Mouse (Mus musculus) G1E (cell line): ENCODE data around the gene Apbb2. TPM values are rescaled to one million over a fixed set of nuclear protein-coding genes. Genes with fewer than 3 reads are reported as not detected.

ENCODE experiments used
- ATAC-seq: 2 replicates; pipeline ENCODE4 v1.8.0; 2016; ENCODE audit warnings: mild to moderate bottlenecking; ENCODE audit not compliant: insufficient number of reproducible peaks, poor library complexity, low FRiP score, severe bottlenecking; ENCODE audit errors: extremely low read depth
- DNase-seq: peaks from one replicate; pipeline ENCODE4 v3.0.0; 2012; ENCODE audit warnings: low spot score
- H3K27me3 ChIP-seq: 2 replicates; pipeline ENCODE4 v1.6.1; 2012; ENCODE audit warnings: mild to moderate bottlenecking, low read length, inconsistent platforms; ENCODE audit not compliant: insufficient read depth
- H3K36me3 ChIP-seq: replicated peaks from 2 replicates; pipeline ENCODE3; 2012; ENCODE audit warnings: mild to moderate bottlenecking, inconsistent platforms
- H3K4me1 ChIP-seq: 2 replicates; pipeline ENCODE4 v1.6.1; 2012; ENCODE audit warnings: low read depth, low read length, inconsistent platforms, mixed read lengths; ENCODE audit not compliant: insufficient read depth
- H3K4me3 ChIP-seq: 2 replicates; pipeline ENCODE4 v1.5.1; 2012; ENCODE audit warnings: low read depth, mild to moderate bottlenecking, inconsistent platforms, low read length, moderate library complexity, mixed read lengths
- H3K9me3 ChIP-seq: replicated peaks from 2 replicates; pipeline ENCODE4 v1.6.1; 2012; ENCODE audit warnings: inconsistent platforms
- CTCF ChIP-seq: IDR thresholded peaks from 2 replicates; pipeline ENCODE4 v1.5.1; 2012; ENCODE audit warnings: low read depth, low read length, inconsistent platforms, mixed read lengths
- GATA1 ChIP-seq: IDR thresholded peaks from 2 replicates; pipeline ENCODE4 v1.6.1; 2012; ENCODE audit warnings: borderline replicate concordance, low read length, inconsistent platforms, mixed read lengths
- GATA2 ChIP-seq: IDR thresholded peaks from 2 replicates; pipeline ENCODE4 v1.6.1; 2012; ENCODE audit warnings: low read depth, low read length, inconsistent platforms, borderline replicate concordance
- POLR2AphosphoS5 ChIP-seq: IDR thresholded peaks from 2 replicates; pipeline ENCODE4 v1.6.1; 2012; ENCODE audit warnings: low read depth, low read length, inconsistent platforms; ENCODE audit not compliant: insufficient replicate concordance
- TAL1 ChIP-seq: conservative IDR thresholded peaks from 2 replicates; pipeline ENCODE4 v1.6.1; 2012; ENCODE audit warnings: low read depth, low read length, inconsistent platforms, mixed read lengths
- polyA plus RNA-seq: library from polyadenylated mRNA; stranded (reverse); fragments of >175 nt; gene quantifications from 2 replicates; pipeline ENCODE4 v1.2.3, GENCODE M21; 2012
- total RNA-seq, 2 experiments: library from RNA; stranded (forward) in 1 of 2; stranded (reverse) in 1 of 2; fragments of 200-1000 nt in 1 of 2; fragments of >200 nt in 1 of 2; fragmentation: Nextera tagmentation in 1 of 2; gene quantifications; 2 replicates each; pipeline ENCODE4 v1.2.3; 2014 to 2017

The Apbb2 gene
- total and polyA plus RNA-seq, 3 experiments, result 0.16 TPM; not detected in 2

DNA sequence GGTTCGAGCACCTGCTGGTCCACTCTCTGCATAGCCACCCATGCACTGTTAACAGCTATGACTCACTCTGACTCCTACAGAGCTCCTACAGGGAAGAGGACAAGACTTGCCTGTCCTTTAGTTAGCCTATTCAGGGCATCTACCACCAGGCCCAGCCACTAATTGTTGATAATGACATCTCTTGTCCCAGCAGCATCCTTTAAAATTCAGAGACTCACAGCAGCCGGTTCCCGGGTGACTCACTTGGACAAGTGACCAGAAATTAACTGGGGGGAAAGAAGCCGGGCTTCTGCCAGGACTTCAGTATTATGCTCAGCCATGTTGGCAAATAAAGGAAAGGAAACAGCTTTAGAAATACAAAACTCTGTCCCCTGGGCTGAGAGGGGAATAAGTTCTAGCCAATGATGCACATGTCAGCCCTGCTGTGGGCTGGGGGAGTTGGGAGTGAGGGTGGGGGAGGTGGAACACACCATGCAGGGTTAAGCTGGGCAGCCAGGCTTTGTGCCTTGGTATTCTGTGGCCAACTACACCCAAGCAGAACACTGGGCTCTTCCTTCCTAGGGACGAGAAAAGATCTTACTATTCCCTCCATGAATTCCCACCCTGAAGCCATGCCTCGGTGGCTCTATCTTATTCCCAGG, 233.7 kb downstream of the Apbb2 start:
- DNase-seq, result no peak
- H3K27me3 ChIP-seq, result no peaks in the 10 kb centered on the region
- no peak overlapping the region for H3K4me3 ChIP-seq
- no peak for ATAC-seq
- H3K36me3 ChIP-seq, result no peaks in the 10 kb centered on the region
- H3K4me1 ChIP-seq, result no peaks in the 10 kb centered on the region
- H3K9me3 ChIP-seq, result peaks cover 72% of the 10 kb centered on the region
- TF ChIP-seq CTCF (no peak), GATA1 (no peak), GATA2 (no peak), TAL1 (no peak), POLR2AphosphoS5 (no peak)

DNA sequence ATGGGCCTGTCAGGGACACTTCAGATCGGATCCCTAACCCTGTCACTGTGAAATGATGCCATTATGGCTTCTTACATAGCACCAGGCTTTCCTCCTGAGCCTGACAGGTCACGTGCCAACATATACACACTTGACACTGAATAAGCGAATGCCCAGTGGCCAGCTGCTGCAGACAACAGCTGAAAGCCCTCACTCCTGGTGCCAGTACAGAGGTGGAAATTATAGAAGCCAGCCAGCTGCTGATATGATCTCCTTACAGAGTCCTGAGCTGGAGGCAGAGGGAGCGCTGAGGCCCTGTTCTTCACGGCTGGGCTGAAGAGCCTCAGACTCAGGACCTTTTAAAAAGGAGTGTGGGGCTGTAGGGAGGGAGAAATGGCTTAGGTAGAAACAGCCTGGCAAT, 234.5 kb downstream of the Apbb2 start:
- ATAC-seq (no peak), DNase-seq (no peak)
- Histone ChIP-seq H3K4me3 (no peak overlapping the region), H3K9me3 (peaks cover 73% of the 10 kb centered on the region), H3K4me1 (no peaks in the 10 kb centered on the region), H3K27me3 (no peaks in the 10 kb centered on the region), H3K36me3 (no peaks in the 10 kb centered on the region)
- TF ChIP-seq GATA1 (no peak), POLR2AphosphoS5 (no peak), TAL1 (no peak), GATA2 (no peak), CTCF (no peak)

DNA sequence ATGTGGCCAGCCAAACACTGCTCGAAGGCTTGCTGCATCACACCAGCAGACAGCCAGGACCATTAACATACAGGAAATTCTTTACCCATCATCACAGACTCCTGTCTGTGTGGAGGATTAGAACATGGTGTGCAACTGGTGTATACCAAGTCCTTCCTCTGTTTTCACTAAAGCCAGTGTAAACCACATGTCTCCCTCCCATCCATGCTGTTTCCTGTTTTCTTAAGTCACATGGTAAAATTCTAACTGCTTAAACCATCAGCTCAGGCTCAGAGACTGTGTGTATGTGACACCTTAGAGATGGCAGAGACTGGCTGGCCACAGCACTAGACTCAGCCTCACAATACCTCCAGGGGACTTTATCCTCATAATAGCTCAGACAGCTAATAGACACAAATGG, 236.5 kb downstream of the Apbb2 start:
- DNase-seq (no peak), ATAC-seq (no peak)
- H3K4me3 ChIP-seq, result no peak overlapping the region
- no peak for TF ChIP-seq POLR2AphosphoS5
- TF ChIP-seq GATA2, result no peak
- TF ChIP-seq GATA1, result no peak
- TF ChIP-seq CTCF, result no peak
- TF ChIP-seq TAL1, result no peak
- H3K4me1 ChIP-seq, result no peaks in the 10 kb centered on the region
- H3K27me3 ChIP-seq, result no peaks in the 10 kb centered on the region
- peaks cover 84% of the 10 kb centered on the region for H3K9me3 ChIP-seq
- H3K36me3 ChIP-seq, result no peaks in the 10 kb centered on the region

DNA sequence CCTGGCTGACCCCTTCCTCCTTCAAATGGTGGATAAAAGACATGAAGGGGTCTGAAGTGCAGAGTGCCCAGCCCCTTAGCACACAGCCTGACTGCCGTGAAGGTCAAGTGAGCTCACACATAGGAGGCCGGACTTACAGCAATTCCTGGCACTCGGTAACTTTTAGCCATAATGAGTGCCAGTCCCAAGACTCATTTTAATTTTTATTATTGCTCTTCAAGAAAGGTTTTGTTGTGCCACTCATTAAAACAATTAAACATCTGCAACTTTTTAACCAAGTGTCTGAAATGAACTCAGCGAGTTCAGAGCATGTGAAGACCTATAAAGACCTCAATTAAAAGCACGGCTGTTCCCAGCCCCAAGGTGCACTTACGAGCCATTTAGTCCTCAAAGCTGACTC, 239.6 kb downstream of the Apbb2 start:
- no peaks in the 10 kb centered on the region for H3K36me3 ChIP-seq
- no peaks in the 10 kb centered on the region for H3K4me1 ChIP-seq
- peaks cover 85% of the 10 kb centered on the region for H3K9me3 ChIP-seq
- DNase-seq, result no peak
- H3K27me3 ChIP-seq, result no peaks in the 10 kb centered on the region
- ATAC-seq, result no peak
- H3K4me3 ChIP-seq, result no peak overlapping the region
- TF ChIP-seq CTCF, result no peak
- no peak for TF ChIP-seq TAL1
- no peak for TF ChIP-seq GATA2
- no peak for TF ChIP-seq POLR2AphosphoS5
- TF ChIP-seq GATA1, result no peak

DNA sequence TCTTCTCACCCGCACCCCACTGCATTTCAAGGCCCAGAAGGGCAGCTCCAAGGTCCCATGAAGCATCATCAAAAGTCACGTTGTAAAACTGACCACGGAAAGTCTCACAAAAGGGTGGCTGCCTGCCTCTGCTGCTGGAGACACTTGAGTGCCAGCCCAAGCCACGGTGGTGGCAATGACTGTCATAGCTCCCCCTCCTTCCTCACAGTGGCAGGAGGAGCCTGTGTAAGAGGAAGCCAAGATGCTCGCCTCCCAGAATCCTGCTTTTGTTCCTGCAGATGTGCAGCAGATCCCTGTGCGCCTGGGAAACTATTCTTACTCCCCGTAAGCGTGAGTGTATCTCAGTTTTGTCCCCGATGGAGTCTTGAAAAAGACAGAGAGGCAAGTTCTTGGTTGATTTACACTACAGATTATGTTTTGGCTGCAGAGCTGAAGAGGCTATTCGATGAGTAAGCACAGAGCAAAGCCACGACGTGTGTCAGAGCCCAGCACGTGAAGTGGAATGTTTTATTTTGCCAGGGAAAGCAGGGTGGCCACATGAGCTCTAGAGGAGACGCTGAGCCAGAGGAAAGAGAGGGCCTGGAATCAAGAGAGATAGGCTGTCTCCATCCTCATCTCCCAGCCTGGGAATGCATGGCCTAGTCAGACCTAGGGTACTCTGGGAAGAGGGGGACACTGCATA, 241.9 kb downstream of the Apbb2 start:
- ATAC-seq (no peak), DNase-seq (no peak)
- H3K4me1 ChIP-seq, result no peaks in the 10 kb centered on the region
- no peaks in the 10 kb centered on the region for H3K36me3 ChIP-seq
- H3K9me3 ChIP-seq, result peaks cover 89% of the 10 kb centered on the region
- no peaks in the 10 kb centered on the region for H3K27me3 ChIP-seq
- TF ChIP-seq POLR2AphosphoS5 (no peak), GATA2 (no peak), CTCF (no peak), TAL1 (no peak)
- H3K4me3 ChIP-seq, result no peak overlapping the region

DNA sequence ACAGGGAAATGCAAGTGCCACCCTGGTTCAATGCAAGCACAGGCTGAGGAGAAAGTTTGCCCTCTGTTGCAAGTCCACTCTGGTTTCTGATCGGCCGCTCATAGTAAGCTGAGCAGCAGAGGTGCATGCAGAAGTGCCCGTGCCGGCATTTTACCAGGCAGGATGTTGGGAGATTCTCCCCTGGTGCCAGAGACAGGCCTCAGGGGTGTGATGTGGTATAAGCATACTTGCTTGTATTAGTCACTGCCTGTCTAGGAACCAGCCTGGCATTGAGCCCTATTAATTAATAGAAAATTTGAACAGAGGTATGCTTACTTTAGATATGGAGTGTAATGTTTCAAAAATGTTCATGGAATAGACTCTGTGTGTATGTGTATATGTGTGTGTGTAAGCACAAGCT, 244.2 kb downstream of the Apbb2 start:
- no peak overlapping the region for H3K4me3 ChIP-seq
- H3K27me3 ChIP-seq, result no peaks in the 10 kb centered on the region
- H3K36me3 ChIP-seq, result no peaks in the 10 kb centered on the region
- H3K9me3 ChIP-seq, result peaks cover 85% of the 10 kb centered on the region
- no peak for TF ChIP-seq GATA2
- TF ChIP-seq TAL1, result no peak
- no peak for TF ChIP-seq POLR2AphosphoS5
- TF ChIP-seq CTCF, result no peak
- DNase-seq, result no peak
- no peaks in the 10 kb centered on the region for H3K4me1 ChIP-seq
- ATAC-seq, result no peak; the same call in 1 of the 2 replicates
